Mouse (Mus musculus): ENCODE results near the gene Ssmem1.

DNA sequence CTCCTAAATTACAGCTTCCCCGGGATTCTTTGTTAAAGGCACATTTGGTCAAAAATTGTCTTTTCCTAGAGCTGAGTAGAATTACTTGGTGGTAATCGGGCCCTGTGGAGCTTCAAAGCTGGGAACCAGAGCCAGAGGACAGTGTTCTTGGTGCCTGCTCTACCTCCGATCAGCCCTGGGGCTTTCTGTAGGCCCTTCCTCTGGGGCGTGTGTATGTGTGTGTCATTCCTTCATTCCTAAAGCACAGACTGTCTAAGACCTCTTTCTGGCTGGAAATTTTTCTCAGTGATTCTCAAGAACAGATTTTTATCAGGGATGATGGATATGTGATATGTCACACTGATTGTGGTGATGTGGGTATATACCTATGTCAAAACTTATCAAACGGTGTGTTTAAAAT lies 29.2 kb downstream of the Ssmem1 start:
- no peak for TF ChIP-seq CTCF (IDR thresholded peaks at IDR 0.05)
- TF ChIP-seq EP300 (IDR thresholded peaks at IDR 0.05) = no peak
